Mouse (Mus musculus): ENCODE measurements around the gene Obox3.
"Not testable (repeated sequence)": the region's sequence is repeated elsewhere in the genome, so short reads cannot be mapped to it uniquely, and the experiment has no call there.

The Obox3 gene

DNA sequence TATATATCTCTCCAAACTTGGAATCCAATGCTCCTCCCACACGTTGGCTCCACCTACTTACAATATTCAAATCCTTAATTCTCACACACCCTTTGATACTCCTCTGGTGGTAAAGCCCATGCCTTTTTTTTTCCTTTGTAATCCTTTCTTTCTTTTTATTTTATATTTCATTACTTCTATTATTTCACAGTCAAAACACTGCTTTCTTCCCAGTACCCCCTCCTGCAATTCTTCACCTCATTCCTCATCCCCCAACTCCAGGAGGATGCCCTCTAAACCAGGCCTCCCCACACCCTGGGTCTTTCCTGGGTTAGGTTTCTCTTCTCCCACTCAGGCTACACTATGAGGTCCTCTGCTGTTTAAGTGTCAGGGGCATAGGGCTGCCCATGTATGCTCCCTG is at the start of gene Obox3:
Obox3 (minus strand) TSS at position 101 of the 400 bp plus-strand sequence.
- not testable (repeated sequence) for DNase-seq (ENCODE audit: low spot score)

DNA sequence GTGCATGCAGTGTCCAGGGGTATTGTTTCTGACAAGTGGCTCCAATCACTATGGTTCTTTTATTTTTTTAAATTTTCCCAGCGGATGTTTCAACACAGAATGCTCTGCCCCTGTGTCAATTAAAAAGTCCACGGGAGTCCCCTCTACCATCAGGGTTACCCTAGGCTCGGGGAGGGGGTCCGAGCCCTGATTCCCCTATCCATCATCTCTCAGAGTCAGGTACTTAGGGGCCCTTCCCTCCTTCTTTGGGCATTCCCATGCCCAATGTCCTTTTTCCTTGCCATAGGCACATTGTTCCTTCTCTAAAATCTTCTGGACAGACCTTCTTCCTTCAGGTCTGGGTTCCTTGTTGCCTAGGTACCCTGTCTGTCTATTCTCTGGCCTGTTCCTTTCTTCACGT is 130.3 kb downstream of the Obox3 start:
- not testable (repeated sequence) for DNase-seq (ENCODE audit: low spot score)

Measured in yolk sac, embryonic 10.5 days (tissue).